In the genomic region with DNA sequence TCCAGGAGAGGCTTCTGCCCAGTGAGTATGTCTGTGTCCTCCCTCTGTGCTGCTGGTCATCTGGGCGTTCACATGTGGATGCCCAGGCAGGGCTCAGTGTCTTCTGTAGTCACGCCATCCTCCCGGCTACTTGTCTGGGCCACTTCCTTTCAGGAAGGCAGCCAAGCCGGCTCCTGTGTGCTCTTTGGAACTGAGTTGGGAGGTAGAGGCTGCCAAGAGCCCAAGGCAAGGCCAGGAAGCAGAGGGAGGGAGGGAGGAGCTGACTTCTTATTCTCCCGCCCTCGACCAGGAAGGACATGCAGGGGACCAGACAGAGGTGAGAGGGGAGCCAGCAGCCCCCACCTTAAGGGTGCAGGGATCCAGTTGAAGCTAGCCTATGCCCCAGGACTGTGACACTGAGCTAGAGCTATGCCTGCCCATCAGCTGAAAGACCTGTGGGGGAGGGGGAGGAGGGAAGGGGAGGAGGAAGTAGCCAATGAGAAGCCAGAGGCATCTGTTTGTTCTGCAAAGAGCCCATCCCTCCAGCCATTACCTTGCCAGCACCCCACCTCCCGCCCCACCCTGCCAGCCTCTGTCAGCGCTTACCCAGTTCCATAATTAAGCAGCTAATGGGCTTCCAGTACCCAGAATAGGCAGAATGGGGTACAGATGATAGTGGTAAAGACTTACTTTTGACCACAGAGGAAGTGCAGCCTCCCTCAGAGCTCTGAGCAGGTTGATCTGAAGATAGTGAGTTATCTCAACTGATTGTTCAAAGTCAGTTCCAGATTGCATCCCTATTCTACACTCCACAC, we compare ENCODE assay signal across 8 mouse cellular contexts. TPM values are rescaled to one million over a fixed set of nuclear protein-coding genes. Genes with fewer than 3 reads are reported as not detected.
A peak's percentile ranks its signal among the peaks of the same experiment; 100 is the strongest.
DNase-seq lines count a peak whose midpoint lies in the region; ATAC-seq and TF ChIP-seq lines count a peak whose summit lies in the region.

No protein-coding gene starts in this region.

- no peaks in the 10 kb centered on the region for H3K36me3 ChIP-seq in embryonic facial prominence, embryonic 13.5 days
- no peaks in the 10 kb centered on the region for H3K36me3 ChIP-seq in heart, embryonic 12.5 days
- H3K36me3 ChIP-seq in kidney, embryonic 15.5 days: no peaks in the 10 kb centered on the region
- H3K36me3 ChIP-seq in stomach, postnatal 0 days (ENCODE audit: control insufficient read depth, insufficient read depth, low read length): no peaks in the 10 kb centered on the region

- H3K9ac ChIP-seq in embryonic facial prominence, embryonic 13.5 days: peak overlapping the region; percentile 36; the same call in 1 of the 2 replicates
- H3K9ac ChIP-seq in heart, embryonic 12.5 days: no peak overlapping the region
- H3K9ac ChIP-seq in kidney, embryonic 15.5 days: no peak overlapping the region
- H3K9ac ChIP-seq in stomach, postnatal 0 days (ENCODE audit: low read length): no peak overlapping the region

- no peak; the same call in 1 of the 2 replicates for ATAC-seq in embryonic facial prominence, embryonic 13.5 days (ENCODE audit: insufficient number of reproducible peaks, insufficient read depth, low FRiP score, low TSS enrichment, low read depth)
- ATAC-seq in heart, embryonic 12.5 days (ENCODE audit: insufficient number of reproducible peaks, low FRiP score): peak; percentile 45
- peak; percentile 77 for ATAC-seq in kidney, embryonic 15.5 days (replicated peaks; ENCODE audit: low FRiP score)
- ATAC-seq in stomach, postnatal 0 days (ENCODE audit: low FRiP score, low TSS enrichment): peak; percentile 73
- no peak for ATAC-seq in erythroid progenitor cell, adult 5-6 weeks (replicated peaks; ENCODE audit: low FRiP score, poor library complexity, severe bottlenecking)

- no peak overlapping the region for H3K4me3 ChIP-seq in embryonic facial prominence, embryonic 13.5 days
- H3K4me3 ChIP-seq in heart, embryonic 12.5 days: no peak overlapping the region
- H3K4me3 ChIP-seq in kidney, embryonic 15.5 days (replicated peaks): no peak overlapping the region
- no peak overlapping the region for H3K4me3 ChIP-seq in stomach, postnatal 0 days (ENCODE audit: low read depth, low read length)

- peaks cover 15% of the 10 kb centered on the region for H3K4me1 ChIP-seq in embryonic facial prominence, embryonic 13.5 days
- H3K4me1 ChIP-seq in heart, embryonic 12.5 days (replicated peaks): peaks cover 18% of the 10 kb centered on the region
- H3K4me1 ChIP-seq in kidney, embryonic 15.5 days: peaks cover 20% of the 10 kb centered on the region
- H3K4me1 ChIP-seq in stomach, postnatal 0 days (replicated peaks; ENCODE audit: control insufficient read depth, insufficient read depth): peaks cover 9% of the 10 kb centered on the region; the same call in 1 of the 2 replicates

- peak overlapping the region; percentile 62 for H3K27ac ChIP-seq in embryonic facial prominence, embryonic 13.5 days
- peak overlapping the region; percentile 57; the same call in 1 of the 2 replicates for H3K27ac ChIP-seq in heart, embryonic 12.5 days (ENCODE audit: poor library complexity, severe bottlenecking)
- peak overlapping the region; percentile 59 for H3K27ac ChIP-seq in kidney, embryonic 15.5 days
- 0 out of 2 replicates have a peak overlapping the region, but pooled peaks have one; percentile 30 for H3K27ac ChIP-seq in stomach, postnatal 0 days (replicated peaks)

- no peaks in the 10 kb centered on the region for H3K9me3 ChIP-seq in embryonic facial prominence, embryonic 13.5 days
- no peaks in the 10 kb centered on the region for H3K9me3 ChIP-seq in heart, embryonic 12.5 days (replicated peaks)
- H3K9me3 ChIP-seq in kidney, embryonic 15.5 days (replicated peaks): no peaks in the 10 kb centered on the region
- H3K9me3 ChIP-seq in stomach, postnatal 0 days (ENCODE audit: control insufficient read depth, low read length): no peaks in the 10 kb centered on the region

- peak; percentile 51 for DNase-seq in CD4-positive, CD25-positive, alpha-beta regulatory T cell, adult 2 months (ENCODE audit: low read depth, low spot score)
- DNase-seq in ZHBTc4 (ENCODE audit: low read depth, low spot score): peak; percentile 95
- DNase-seq in lung, postnatal 36 days: peak; percentile 93
- peak; percentile 62 for DNase-seq in stomach, postnatal 0 days (ENCODE audit: low spot score)

- H3K27me3 ChIP-seq in embryonic facial prominence, embryonic 13.5 days: no peaks in the 10 kb centered on the region
- H3K27me3 ChIP-seq in heart, embryonic 12.5 days (replicated peaks): 0 out of 2 replicates have a peak, but pooled peaks cover 4% of the 10 kb centered on the region
- no peaks in the 10 kb centered on the region for H3K27me3 ChIP-seq in kidney, embryonic 15.5 days
- H3K27me3 ChIP-seq in stomach, postnatal 0 days (ENCODE audit: control insufficient read depth, insufficient read depth, low read length): no peaks in the 10 kb centered on the region

- 25% methylated on average over 8 of the region's 8 CpGs for WGBS in embryonic facial prominence, embryonic 13.5 days
- 20% methylated on average over 8 of the region's 8 CpGs for WGBS in heart, embryonic 12.5 days
- WGBS in kidney, embryonic 15.5 days: 12% methylated on average over 8 of the region's 8 CpGs
- WGBS in stomach, postnatal 0 days: 9% methylated on average over 8 of the region's 8 CpGs

- no peak for TF ChIP-seq EP300 in stomach, postnatal 0 days (optimal IDR thresholded peaks at IDR 0.05)

- peak overlapping the region; percentile 7; the same call in 1 of the 2 replicates for H3K4me2 ChIP-seq in embryonic facial prominence, embryonic 13.5 days
- no peak overlapping the region for H3K4me2 ChIP-seq in heart, embryonic 12.5 days
- H3K4me2 ChIP-seq in kidney, embryonic 15.5 days: no peak overlapping the region
- 0 out of 2 replicates have a peak overlapping the region, but pooled peaks have one; percentile 1 for H3K4me2 ChIP-seq in stomach, postnatal 0 days (replicated peaks; ENCODE audit: low read depth)

- TF ChIP-seq CTCF in stomach, postnatal 0 days (IDR thresholded peaks at IDR 0.05; ENCODE audit: low read depth): no peak

RNA-seq across cellular contexts. Expression of a gene that starts 9.1 kb away (rescaled TPM):
- polyA plus RNA-seq in embryonic facial prominence, embryonic 13.5 days (2015; fragmentation: Nextera tagmentation; extraction: Ambion mirVana): not detected in 2 replicates
- 0.30 TPM in 1 of 2 replicates, not detected in the other for polyA plus RNA-seq in heart, embryonic 12.5 days (2016; fragmentation: Nextera tagmentation; extraction: Ambion mirVana)
- not detected in 2 replicates for polyA plus RNA-seq in kidney, embryonic 15.5 days (2015; fragmentation: Nextera tagmentation; extraction: Ambion mirVana)
- polyA plus RNA-seq in stomach, postnatal 0 days (2015; fragmentation: Nextera tagmentation; extraction: Ambion mirVana): not detected in 2 replicates
- not detected in 2 replicates for total RNA-seq in erythroid progenitor cell, adult 5-6 weeks (2015; ENCODE audit: low replicate concordance)
- total RNA-seq in erythroid progenitor cell, adult 5-6 weeks (2017; ENCODE audit: low replicate concordance): not detected in 2 replicates

RNA-seq across cellular contexts. Expression of a gene that starts 17.9 kb away (rescaled TPM):
- polyA plus RNA-seq in embryonic facial prominence, embryonic 13.5 days (2015; fragmentation: Nextera tagmentation; extraction: Ambion mirVana): 1.1 and 1.5 TPM in 2 replicates
- 20.6 and 26.6 TPM in 2 replicates for polyA plus RNA-seq in heart, embryonic 12.5 days (2016; fragmentation: Nextera tagmentation; extraction: Ambion mirVana)
- polyA plus RNA-seq in kidney, embryonic 15.5 days (2015; fragmentation: Nextera tagmentation; extraction: Ambion mirVana): 1.2 and 1.7 TPM in 2 replicates
- polyA plus RNA-seq in stomach, postnatal 0 days (2015; fragmentation: Nextera tagmentation; extraction: Ambion mirVana): 0.47 and 0.80 TPM in 2 replicates
- not detected in 2 replicates for total RNA-seq in erythroid progenitor cell, adult 5-6 weeks (2015; ENCODE audit: low replicate concordance)
- not detected in 2 replicates for total RNA-seq in erythroid progenitor cell, adult 5-6 weeks (2017; ENCODE audit: low replicate concordance)

RNA-seq across cellular contexts. Expression of a gene that starts 22.2 kb away (rescaled TPM):
- polyA plus RNA-seq in embryonic facial prominence, embryonic 13.5 days (2015; fragmentation: Nextera tagmentation; extraction: Ambion mirVana): 1,060 and 1,259 TPM in 2 replicates
- 404 and 446 TPM in 2 replicates for polyA plus RNA-seq in heart, embryonic 12.5 days (2016; fragmentation: Nextera tagmentation; extraction: Ambion mirVana)
- 1,101 and 1,120 TPM in 2 replicates for polyA plus RNA-seq in kidney, embryonic 15.5 days (2015; fragmentation: Nextera tagmentation; extraction: Ambion mirVana)
- 816 and 869 TPM in 2 replicates for polyA plus RNA-seq in stomach, postnatal 0 days (2015; fragmentation: Nextera tagmentation; extraction: Ambion mirVana)
- 1.4 and 2.1 TPM in 2 replicates for total RNA-seq in erythroid progenitor cell, adult 5-6 weeks (2015; ENCODE audit: low replicate concordance)
- total RNA-seq in erythroid progenitor cell, adult 5-6 weeks (2017; ENCODE audit: low replicate concordance): 0.90 and 1.9 TPM in 2 replicates

RNA-seq across cellular contexts. Expression of a gene that starts 32.6 kb away (rescaled TPM):
- 13.2 and 13.5 TPM in 2 replicates for polyA plus RNA-seq in embryonic facial prominence, embryonic 13.5 days (2015; fragmentation: Nextera tagmentation; extraction: Ambion mirVana)
- 10.4 and 12.2 TPM in 2 replicates for polyA plus RNA-seq in heart, embryonic 12.5 days (2016; fragmentation: Nextera tagmentation; extraction: Ambion mirVana)
- polyA plus RNA-seq in kidney, embryonic 15.5 days (2015; fragmentation: Nextera tagmentation; extraction: Ambion mirVana): 10.0 and 10.6 TPM in 2 replicates
- polyA plus RNA-seq in stomach, postnatal 0 days (2015; fragmentation: Nextera tagmentation; extraction: Ambion mirVana): 4.9 and 5.4 TPM in 2 replicates
- total RNA-seq in erythroid progenitor cell, adult 5-6 weeks (2015; ENCODE audit: low replicate concordance): 59.5 and 71.4 TPM in 2 replicates
- total RNA-seq in erythroid progenitor cell, adult 5-6 weeks (2017; ENCODE audit: low replicate concordance): 98.2 and 125 TPM in 2 replicates

RNA-seq across cellular contexts. Expression of a gene that starts 51.4 kb away (rescaled TPM):
- polyA plus RNA-seq in embryonic facial prominence, embryonic 13.5 days (2015; fragmentation: Nextera tagmentation; extraction: Ambion mirVana): 36.2 and 36.8 TPM in 2 replicates
- polyA plus RNA-seq in heart, embryonic 12.5 days (2016; fragmentation: Nextera tagmentation; extraction: Ambion mirVana): 14.8 and 16.5 TPM in 2 replicates
- polyA plus RNA-seq in kidney, embryonic 15.5 days (2015; fragmentation: Nextera tagmentation; extraction: Ambion mirVana): 16.9 and 21.2 TPM in 2 replicates
- polyA plus RNA-seq in stomach, postnatal 0 days (2015; fragmentation: Nextera tagmentation; extraction: Ambion mirVana): 6.7 and 7.2 TPM in 2 replicates
- 103 TPM in 2 replicates for total RNA-seq in erythroid progenitor cell, adult 5-6 weeks (2015; ENCODE audit: low replicate concordance)
- 98.7 and 99.2 TPM in 2 replicates for total RNA-seq in erythroid progenitor cell, adult 5-6 weeks (2017; ENCODE audit: low replicate concordance)

Comparison
In these comparisons a context has a peak if more than half of its experiments do, and no peak if none do; other contexts are left out.
1. ATAC-seq: peak in heart, embryonic 12.5 days (single experiment), kidney, embryonic 15.5 days (single experiment) and stomach, postnatal 0 days (single experiment); none in embryonic facial prominence, embryonic 13.5 days (single experiment) and erythroid progenitor cell, adult 5-6 weeks (single experiment).
2. H3K4me2 ChIP-seq: peak in embryonic facial prominence, embryonic 13.5 days (single experiment) and stomach, postnatal 0 days (single experiment); none in heart, embryonic 12.5 days (single experiment) and kidney, embryonic 15.5 days (single experiment).
3. Peak in every context shown above with its lines, with median percentiles within 50 percentile points of each other: DNase-seq and H3K27ac ChIP-seq.